Mouse (Mus musculus): Measurements from ENCODE around the gene Tnrc6c. TPM values are rescaled to one million over a fixed set of nuclear protein-coding genes. Genes with fewer than 3 reads are reported as not detected.
"Not testable (repeated sequence)": the region's sequence is repeated elsewhere in the genome, so short reads cannot be mapped to it uniquely, and the experiment has no call there.

Tnrc6c gene
- polyA plus RNA-seq, 1 experiment from 2014 or later = 32.5 TPM

GRCm38 (mm10) chr11:117783089-117783488, 129.0 kb downstream of the Tnrc6c start:
- Histone ChIP-seq H3K36me3 (ENCODE audit: control insufficient read depth, insufficient read depth, low read length) (no peaks in the 10 kb centered on the region), H3K27me3 (ENCODE audit: control insufficient read depth, insufficient read depth, low read length) (no peaks in the 10 kb centered on the region; the same call in 1 of the 2 replicates), H3K4me1 (ENCODE audit: control insufficient read depth, insufficient read depth, low read length) (peaks cover 27% of the 10 kb centered on the region), H3K4me2 (ENCODE audit: low read depth, low read length) (peak overlapping the region; percentile 48), H3K9me3 (ENCODE audit: control insufficient read depth, low read length) (no peaks in the 10 kb centered on the region), H3K4me3 (ENCODE audit: low read depth, low read length) (peak overlapping the region; percentile 13), H3K27ac (ENCODE audit: low read depth, low read length) (no peak overlapping the region), H3K9ac (replicated peaks; ENCODE audit: low read depth, low read length) (peak overlapping the region; percentile 28; the same call in 1 of the 2 replicates)
- ATAC-seq (ENCODE audit: low read depth) = 0 out of 2 replicates have a peak, but pooled peaks have one; percentile 12
- WGBS = 4% methylated on average over 27 of the region's 31 CpGs

GRCm38 (mm10) chr11:117783683-117784309, 129.7 kb downstream of the Tnrc6c start:
- no peak for ATAC-seq (ENCODE audit: low read depth)
- Histone ChIP-seq H3K9me3 (ENCODE audit: control insufficient read depth, low read length) (no peaks in the 10 kb centered on the region), H3K9ac (replicated peaks; ENCODE audit: low read depth, low read length) (no peak overlapping the region), H3K4me3 (ENCODE audit: low read depth, low read length) (peak overlapping the region; percentile 13; the same call in 1 of the 2 replicates), H3K27me3 (ENCODE audit: control insufficient read depth, insufficient read depth, low read length) (no peaks in the 10 kb centered on the region; the same call in 1 of the 2 replicates), H3K27ac (ENCODE audit: low read depth, low read length) (no peak overlapping the region), H3K36me3 (ENCODE audit: control insufficient read depth, insufficient read depth, low read length) (no peaks in the 10 kb centered on the region), H3K4me2 (ENCODE audit: low read depth, low read length) (peak overlapping the region; percentile 48), H3K4me1 (ENCODE audit: control insufficient read depth, insufficient read depth, low read length) (peaks cover 25% of the 10 kb centered on the region)
- 34% methylated on average over 10 of the region's 10 CpGs for WGBS

- H3K4me2 ChIP-seq (ENCODE audit: low read depth, low read length) = no peak overlapping the region
- H3K9ac ChIP-seq (replicated peaks; ENCODE audit: low read depth, low read length) = no peak overlapping the region
- no peaks in the 10 kb centered on the region for H3K9me3 ChIP-seq (ENCODE audit: control insufficient read depth, low read length)
- H3K27me3 ChIP-seq (ENCODE audit: control insufficient read depth, insufficient read depth, low read length) = no peaks in the 10 kb centered on the region; the same call in 1 of the 2 replicates
- no peaks in the 10 kb centered on the region for H3K36me3 ChIP-seq (ENCODE audit: control insufficient read depth, insufficient read depth, low read length)
- H3K4me3 ChIP-seq (ENCODE audit: low read depth, low read length) = no peak overlapping the region
- ATAC-seq (ENCODE audit: low read depth) = no peak; the same call in 1 of the 2 replicates
- peaks cover 12% of the 10 kb centered on the region; the same call in 1 of the 2 replicates for H3K4me1 ChIP-seq (ENCODE audit: control insufficient read depth, insufficient read depth, low read length)
- 13% methylated on average over 10 of the region's 10 CpGs for whole genome bisulfite sequencing
- H3K27ac ChIP-seq (ENCODE audit: low read depth, low read length) = no peak overlapping the region
Measured at GRCm38 (mm10) chr11:117786294-117786693, 132.2 kb downstream of the Tnrc6c start.

- not testable (repeated sequence) for H3K4me2 ChIP-seq (ENCODE audit: low read depth, low read length); H3K4me1 ChIP-seq (ENCODE audit: control insufficient read depth, insufficient read depth, low read length); H3K9me3 ChIP-seq (ENCODE audit: control insufficient read depth, low read length); H3K4me3 ChIP-seq (ENCODE audit: low read depth, low read length); ATAC-seq (ENCODE audit: low read depth); H3K9ac ChIP-seq (replicated peaks; ENCODE audit: low read depth, low read length); H3K27me3 ChIP-seq (ENCODE audit: control insufficient read depth, insufficient read depth, low read length); H3K27ac ChIP-seq (ENCODE audit: low read depth, low read length); H3K36me3 ChIP-seq (ENCODE audit: control insufficient read depth, insufficient read depth, low read length)
- WGBS = 92% methylated on average over 7 of the region's 7 CpGs
Measured at GRCm38 (mm10) chr11:117788481-117788880, 134.4 kb downstream of the Tnrc6c start.

- no peak overlapping the region for H3K27ac ChIP-seq (ENCODE audit: low read depth, low read length)
- H3K36me3 ChIP-seq (ENCODE audit: control insufficient read depth, insufficient read depth, low read length) = no peaks in the 10 kb centered on the region
- no peaks in the 10 kb centered on the region for H3K27me3 ChIP-seq (ENCODE audit: control insufficient read depth, insufficient read depth, low read length)
- H3K9ac ChIP-seq (replicated peaks; ENCODE audit: low read depth, low read length) = no peak overlapping the region
- no peak for ATAC-seq (ENCODE audit: low read depth)
- H3K4me3 ChIP-seq (ENCODE audit: low read depth, low read length) = no peak overlapping the region
- H3K9me3 ChIP-seq (ENCODE audit: control insufficient read depth, low read length) = no peaks in the 10 kb centered on the region
- WGBS = 7% methylated on average over 14 of the region's 14 CpGs
- H3K4me1 ChIP-seq (ENCODE audit: control insufficient read depth, insufficient read depth, low read length) = 0 out of 2 replicates have a peak, but pooled peaks cover 3% of the 10 kb centered on the region
- H3K4me2 ChIP-seq (ENCODE audit: low read depth, low read length) = no peak overlapping the region; the same call in 1 of the 2 replicates
Measured at GRCm38 (mm10) chr11:117790286-117790685, 136.2 kb downstream of the Tnrc6c start.

- no peaks in the 10 kb centered on the region for H3K27me3 ChIP-seq (ENCODE audit: control insufficient read depth, insufficient read depth, low read length)
- H3K36me3 ChIP-seq (ENCODE audit: control insufficient read depth, insufficient read depth, low read length) = no peaks in the 10 kb centered on the region
- no peak for ATAC-seq (ENCODE audit: low read depth)
- H3K4me3 ChIP-seq (ENCODE audit: low read depth, low read length) = no peak overlapping the region
- no peak overlapping the region for H3K9ac ChIP-seq (replicated peaks; ENCODE audit: low read depth, low read length)
- no peak overlapping the region for H3K27ac ChIP-seq (ENCODE audit: low read depth, low read length)
- 0 out of 2 replicates have a peak, but pooled peaks cover 3% of the 10 kb centered on the region for H3K4me1 ChIP-seq (ENCODE audit: control insufficient read depth, insufficient read depth, low read length)
- H3K4me2 ChIP-seq (ENCODE audit: low read depth, low read length) = no peak overlapping the region; the same call in 1 of the 2 replicates
- H3K9me3 ChIP-seq (ENCODE audit: control insufficient read depth, low read length) = no peaks in the 10 kb centered on the region
- 36% methylated on average over 23 of the region's 23 CpGs for WGBS
Measured at GRCm38 (mm10) chr11:117790703-117791440, 136.8 kb downstream of the Tnrc6c start.

- Histone ChIP-seq H3K4me1 (ENCODE audit: control insufficient read depth, insufficient read depth, low read length) (0 out of 2 replicates have a peak, but pooled peaks cover 3% of the 10 kb centered on the region), H3K27ac (ENCODE audit: low read depth, low read length) (no peak overlapping the region), H3K9ac (replicated peaks; ENCODE audit: low read depth, low read length) (no peak overlapping the region), H3K36me3 (ENCODE audit: control insufficient read depth, insufficient read depth, low read length) (no peaks in the 10 kb centered on the region), H3K27me3 (ENCODE audit: control insufficient read depth, insufficient read depth, low read length) (no peaks in the 10 kb centered on the region), H3K4me2 (ENCODE audit: low read depth, low read length) (no peak overlapping the region), H3K9me3 (ENCODE audit: control insufficient read depth, low read length) (no peaks in the 10 kb centered on the region), H3K4me3 (ENCODE audit: low read depth, low read length) (no peak overlapping the region)
- no peak for ATAC-seq (ENCODE audit: low read depth)
- 83% methylated on average over 9 of the region's 9 CpGs for WGBS
Measured at GRCm38 (mm10) chr11:117791441-117791761, 137.3 kb downstream of the Tnrc6c start.

- H3K4me3 ChIP-seq (ENCODE audit: low read depth, low read length) = no peak overlapping the region
Measured at GRCm38 (mm10) chr11:117792281-117792888, 138.3 kb downstream of the Tnrc6c start.

More at GRCm38 (mm10) chr11:117792281-117792888, 138.3 kb downstream of the Tnrc6c start:
- Histone ChIP-seq H3K4me1 (ENCODE audit: control insufficient read depth, insufficient read depth, low read length) (0 out of 2 replicates have a peak, but pooled peaks cover 3% of the 10 kb centered on the region), H3K27ac (ENCODE audit: low read depth, low read length) (no peak overlapping the region), H3K4me2 (ENCODE audit: low read depth, low read length) (no peak overlapping the region), H3K27me3 (ENCODE audit: control insufficient read depth, insufficient read depth, low read length) (no peaks in the 10 kb centered on the region), H3K36me3 (ENCODE audit: control insufficient read depth, insufficient read depth, low read length) (no peaks in the 10 kb centered on the region), H3K9me3 (ENCODE audit: control insufficient read depth, low read length) (no peaks in the 10 kb centered on the region), H3K9ac (replicated peaks; ENCODE audit: low read depth, low read length) (no peak overlapping the region)
- WGBS = 13% methylated on average over 22 of the region's 22 CpGs
- no peak for ATAC-seq (ENCODE audit: low read depth)
